Mouse (Mus musculus) midbrain, embryonic 14.5 days (tissue): ENCODE measurements at regions not wholly inside any gene's neighbourhood (a gene's known extent, or its start where the extent isn't known, plus 50 kb on each side); places are given as distances from the start of the nearest gene placed in this dataset.
A peak's percentile ranks its signal among the peaks of the same experiment; 100 is the strongest.

ENCODE experiments used
- ATAC-seq: fragments of 200-750 bp; cut with Nextera tagmentation; 2 replicates; pipeline ENCODE4 v1.8.0; 2017; ENCODE audit warnings: moderate number of reproducible peaks, moderate library complexity; ENCODE audit not compliant: low FRiP score, low TSS enrichment
- DNase-seq: peaks from one replicate; pipeline ENCODE4 v3.0.0-alpha.2; 2015
- H3K27ac ChIP-seq: fragments of 300-500 bp; sonication (generic); replicated peaks from 2 replicates; pipeline ENCODE4 v1.5.1; 2014; ENCODE audit warnings: mild to moderate bottlenecking, low read depth, low read length, moderate library complexity
- H3K27me3 ChIP-seq: fragments of 300-500 bp; sonication (generic); 2 replicates; pipeline ENCODE4 v1.6.1; 2014; ENCODE audit warnings: low read length, control low read depth, mixed read lengths; ENCODE audit not compliant: control insufficient read depth, insufficient read depth
- H3K36me3 ChIP-seq: fragments of 300-500 bp; sonication (generic); 2 replicates; pipeline ENCODE4 v1.6.1; 2014; ENCODE audit warnings: low read length, control low read depth; ENCODE audit not compliant: control insufficient read depth, insufficient read depth
- H3K4me1 ChIP-seq: fragments of 300-500 bp; sonication (generic); 2 replicates; pipeline ENCODE4 v1.6.1; 2014; ENCODE audit warnings: mild to moderate bottlenecking, antibody characterized with exemption, low read length, control low read depth; ENCODE audit not compliant: control insufficient read depth, insufficient read depth
- H3K4me2 ChIP-seq: fragments of 300-500 bp; sonication (generic); 2 replicates; pipeline ENCODE4 v1.6.1; 2014; ENCODE audit warnings: mild to moderate bottlenecking, low read length, moderate library complexity
- H3K4me3 ChIP-seq: fragments of 300-500 bp; sonication (generic); replicated peaks from 2 replicates; pipeline ENCODE4 v1.5.1; 2014; ENCODE audit warnings: low read depth, low read length
- H3K9ac ChIP-seq: fragments of 300-500 bp; sonication (generic); replicated peaks from 2 replicates; pipeline ENCODE4 v1.6.1; 2014; ENCODE audit warnings: mild to moderate bottlenecking, low read length, moderate library complexity
- H3K9me3 ChIP-seq: fragments of 300-500 bp; sonication (generic); 2 replicates; pipeline ENCODE4 v1.6.1; 2016; ENCODE audit warnings: low read length, control low read depth, mixed read lengths; ENCODE audit not compliant: control insufficient read depth
- WGBS: fragments of 180-500 bp; shearing (Covaris S2); extraction: QIAGEN DNeasy Blood & Tissue Kit; methylation state at CpG from one replicate; pipeline ENCODE4 v1.1.7; 2014; 5-methylcytosine and 5-hydroxymethylcytosine counted together

DNA sequence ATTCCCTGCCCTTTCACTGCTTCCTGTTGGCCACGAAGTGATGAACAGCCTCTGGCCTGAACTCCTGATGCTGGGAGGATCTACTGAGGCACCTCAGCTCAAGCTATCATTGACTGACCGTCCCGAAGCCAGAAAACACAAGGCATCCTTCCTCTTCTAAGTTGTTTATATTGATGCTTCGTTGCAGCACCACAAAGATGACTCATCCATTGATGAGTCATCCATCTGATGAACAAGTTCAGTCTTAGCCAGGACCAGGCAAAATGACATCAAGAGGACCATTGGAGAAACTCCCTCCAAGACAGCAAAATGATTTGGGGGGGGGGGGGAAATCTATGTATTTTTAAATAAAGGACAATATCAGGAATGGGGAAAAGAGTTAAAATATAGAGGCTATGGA is 144.5 kb downstream of the Rab28 start:
- 78% methylated on average over 4 of the region's 4 CpGs for WGBS
- Histone ChIP-seq H3K27ac (no peak overlapping the region), H3K9me3 (no peaks in the 10 kb centered on the region), H3K4me3 (no peak overlapping the region), H3K4me1 (no peaks in the 10 kb centered on the region), H3K9ac (no peak overlapping the region), H3K36me3 (no peaks in the 10 kb centered on the region), H3K4me2 (no peak overlapping the region), H3K27me3 (no peaks in the 10 kb centered on the region)
- DNase-seq (no peak), ATAC-seq (no peak)

GRCm38 (mm10) chr5:41562299-41562698 is 145.7 kb downstream of the Rab28 start:
- DNase-seq (no peak), ATAC-seq (no peak)
- Histone ChIP-seq H3K27ac (no peak overlapping the region), H3K4me1 (no peaks in the 10 kb centered on the region), H3K36me3 (no peaks in the 10 kb centered on the region), H3K27me3 (no peaks in the 10 kb centered on the region), H3K9ac (no peak overlapping the region), H3K9me3 (no peaks in the 10 kb centered on the region), H3K4me3 (no peak overlapping the region), H3K4me2 (no peak overlapping the region)
- 81% methylated on average over 1 of the region's 1 CpGs for WGBS

DNA sequence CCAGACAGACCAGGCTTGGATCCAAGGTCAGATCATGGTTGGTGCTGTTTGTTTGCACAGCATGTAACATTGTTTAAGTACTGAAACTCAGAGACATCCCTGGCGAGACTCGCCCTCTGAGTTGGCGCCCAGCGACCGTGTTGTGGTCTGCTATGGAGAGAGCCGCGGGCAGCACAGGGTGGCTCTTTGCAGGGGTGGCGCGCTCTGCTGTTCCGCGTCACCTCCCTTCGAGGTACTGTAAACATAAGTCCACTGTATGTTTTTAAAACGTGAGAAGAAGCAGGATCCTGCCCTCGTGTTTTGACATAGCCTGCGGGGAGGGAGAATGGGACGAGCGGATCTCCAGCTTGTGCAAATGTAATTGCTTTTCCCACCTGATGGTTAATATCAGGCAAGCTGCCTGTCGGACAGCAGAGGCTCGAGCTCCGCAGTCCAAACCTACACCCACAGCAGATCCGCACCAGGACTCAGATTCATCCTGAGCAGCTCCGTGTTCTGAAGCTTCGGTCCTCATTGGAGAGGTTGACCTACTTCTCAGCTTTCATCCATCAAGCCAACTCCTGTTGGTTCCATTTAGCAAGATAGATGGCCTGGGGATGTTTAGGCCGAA is 151.2 kb downstream of the Rab28 start:
- H3K4me1 ChIP-seq, result no peaks in the 10 kb centered on the region
- WGBS, result 58% methylated on average over 24 of the region's 24 CpGs
- no peaks in the 10 kb centered on the region for H3K27me3 ChIP-seq
- no peak overlapping the region for H3K4me3 ChIP-seq
- ATAC-seq (no peak), DNase-seq (peak; percentile 8)
- no peak overlapping the region for H3K9ac ChIP-seq
- H3K4me2 ChIP-seq, result peak overlapping the region; percentile 27
- no peak overlapping the region for H3K27ac ChIP-seq
- no peaks in the 10 kb centered on the region for H3K9me3 ChIP-seq
- H3K36me3 ChIP-seq, result no peaks in the 10 kb centered on the region

GRCm38 (mm10) chr5:41554312-41554711 is 153.6 kb downstream of the Rab28 start:
- no peak overlapping the region for H3K4me3 ChIP-seq
- H3K27ac ChIP-seq, result no peak overlapping the region
- no peaks in the 10 kb centered on the region for H3K4me1 ChIP-seq
- no peak for DNase-seq
- H3K4me2 ChIP-seq, result no peak overlapping the region
- 92% methylated on average over 3 of the region's 3 CpGs for WGBS
- H3K36me3 ChIP-seq, result no peaks in the 10 kb centered on the region
- no peaks in the 10 kb centered on the region for H3K27me3 ChIP-seq
- H3K9me3 ChIP-seq, result no peaks in the 10 kb centered on the region
- H3K9ac ChIP-seq, result no peak overlapping the region
- no peak for ATAC-seq

- no peaks in the 10 kb centered on the region for H3K27me3 ChIP-seq
- H3K4me3 ChIP-seq, result no peak overlapping the region
- H3K4me2 ChIP-seq, result no peak overlapping the region
- ATAC-seq, result no peak
- 87% methylated on average over 2 of the region's 2 CpGs for WGBS
- H3K9me3 ChIP-seq, result no peaks in the 10 kb centered on the region
- H3K27ac ChIP-seq, result no peak overlapping the region
- no peaks in the 10 kb centered on the region for H3K4me1 ChIP-seq
- no peaks in the 10 kb centered on the region for H3K36me3 ChIP-seq
- H3K9ac ChIP-seq, result no peak overlapping the region
- DNase-seq, result no peak
Measured at GRCm38 (mm10) chr5:41550063-41550462, 157.9 kb downstream of the Rab28 start.

DNA sequence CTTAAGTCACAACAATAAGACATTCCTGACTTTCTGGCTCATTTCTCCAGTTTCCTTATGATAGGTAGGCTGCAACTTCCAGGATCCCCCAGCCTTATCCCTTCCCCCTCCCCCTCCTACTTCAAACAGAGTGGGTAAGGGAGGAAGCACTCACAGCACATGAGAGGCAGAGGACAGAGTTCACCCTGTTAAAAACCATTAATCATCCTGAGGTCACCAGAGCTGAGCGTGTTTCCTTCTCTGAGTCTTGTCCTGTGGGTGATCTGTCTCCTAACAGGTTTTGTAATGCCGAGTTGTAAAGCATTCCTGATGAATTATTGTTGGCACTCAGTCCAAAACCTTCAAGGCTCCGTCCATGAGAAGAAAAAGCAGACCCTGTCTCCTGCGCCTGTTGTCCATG is 161.0 kb downstream of the Rab28 start:
- WGBS, result 82% methylated on average over 4 of the region's 4 CpGs
- DNase-seq (no peak), ATAC-seq (no peak)
- Histone ChIP-seq H3K9me3 (no peaks in the 10 kb centered on the region), H3K27ac (no peak overlapping the region), H3K36me3 (no peaks in the 10 kb centered on the region), H3K4me2 (no peak overlapping the region), H3K9ac (no peak overlapping the region), H3K4me1 (no peaks in the 10 kb centered on the region), H3K27me3 (no peaks in the 10 kb centered on the region), H3K4me3 (no peak overlapping the region)

- H3K36me3 ChIP-seq, result no peaks in the 10 kb centered on the region
- no peak for ATAC-seq
- WGBS, result 10% methylated on average over 1 of the region's 1 CpGs
Measured at GRCm38 (mm10) chr5:41540789-41541188, 167.2 kb downstream of the Rab28 start.

GRCm38 (mm10) chr5:41534598-41534997 is 173.4 kb downstream of the Rab28 start:
- Histone ChIP-seq H3K4me3 (no peak overlapping the region), H3K9me3 (no peaks in the 10 kb centered on the region), H3K4me2 (no peak overlapping the region), H3K9ac (no peak overlapping the region), H3K4me1 (no peaks in the 10 kb centered on the region), H3K27me3 (no peaks in the 10 kb centered on the region), H3K27ac (no peak overlapping the region), H3K36me3 (no peaks in the 10 kb centered on the region)
- DNase-seq (peak; percentile 15), ATAC-seq (no peak)
- 80% methylated on average over 2 of the region's 2 CpGs for WGBS

More at GRCm38 (mm10) chr5:41540789-41541188, 167.2 kb downstream of the Rab28 start:
- Histone ChIP-seq H3K27me3 (no peaks in the 10 kb centered on the region), H3K4me3 (no peak overlapping the region), H3K4me2 (no peak overlapping the region), H3K9me3 (no peaks in the 10 kb centered on the region), H3K4me1 (no peaks in the 10 kb centered on the region), H3K27ac (no peak overlapping the region), H3K9ac (no peak overlapping the region)
- no peak for DNase-seq
